Mouse (Mus musculus) embryonic fibroblast, embryonic 13.5 days (primary cell): ENCODE data around the gene Tut4.

ENCODE experiments used
- CTCF ChIP-seq: IDR thresholded peaks from 2 replicates; pipeline ENCODE4 v1.5.1; 2011; ENCODE audit warnings: mild to moderate bottlenecking, control low read depth, low read length, moderate library complexity, borderline replicate concordance; ENCODE audit not compliant: insufficient read depth
- POLR2A ChIP-seq: IDR thresholded peaks from 2 replicates; pipeline ENCODE4 v1.6.1; 2011; ENCODE audit warnings: low read depth, mild to moderate bottlenecking, control low read depth, low read length, moderate library complexity

DNA sequence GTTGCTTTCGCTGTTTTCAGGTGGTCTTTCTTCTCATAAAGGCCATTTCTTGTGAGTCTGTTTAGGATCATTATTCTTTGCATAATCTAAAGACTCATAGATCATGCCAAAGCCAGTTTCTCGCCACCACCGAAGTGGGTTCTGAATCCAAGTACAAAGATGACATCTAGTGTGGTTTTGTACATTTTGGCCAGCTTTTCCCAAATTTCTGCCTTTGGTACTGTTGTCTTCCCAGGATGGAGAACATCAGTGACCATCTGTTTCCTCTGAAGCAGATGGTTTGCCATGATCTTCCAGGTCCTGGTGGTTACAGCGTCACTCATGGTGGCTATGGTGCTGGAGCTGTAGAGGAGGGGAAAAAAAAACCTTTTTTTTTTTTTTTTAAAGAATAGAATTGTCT is 25.0 kb downstream of the Tut4 start:
- no peak for TF ChIP-seq CTCF
- TF ChIP-seq POLR2A, result no peak
